Mouse (Mus musculus) neural tube, embryonic 14.5 days (tissue): ENCODE data around the gene Zfp524. TPM values are rescaled to one million over a fixed set of nuclear protein-coding genes. Genes with fewer than 3 reads are reported as not detected.

Source experiments
- ATAC-seq: fragments of 200-750 bp; cut with Nextera tagmentation; 2 replicates; pipeline ENCODE4 v1.8.0; 2017; ENCODE audit warnings: low read depth, mild to moderate bottlenecking, moderate TSS enrichment, moderate library complexity
- H3K27ac ChIP-seq: fragments of 300-500 bp; sonication (generic); 2 replicates; pipeline ENCODE4 v1.5.1; 2014; ENCODE audit warnings: low read depth, mild to moderate bottlenecking, control low read depth, low read length, moderate library complexity, mixed read lengths
- H3K27me3 ChIP-seq: fragments of 300-500 bp; sonication (generic); 2 replicates; pipeline ENCODE4 v1.6.1; 2014; ENCODE audit warnings: low read length; ENCODE audit not compliant: control insufficient read depth, insufficient read depth
- H3K36me3 ChIP-seq: fragments of 300-500 bp; sonication (generic); 2 replicates; pipeline ENCODE4 v1.6.1; 2014; ENCODE audit warnings: low read length, mixed read lengths; ENCODE audit not compliant: control insufficient read depth, insufficient read depth
- H3K4me1 ChIP-seq: fragments of 300-500 bp; sonication (generic); 2 replicates; pipeline ENCODE4 v1.6.1; 2014; ENCODE audit warnings: low read length; ENCODE audit not compliant: control insufficient read depth, insufficient read depth
- H3K4me2 ChIP-seq: fragments of 300-500 bp; sonication (generic); 2 replicates; pipeline ENCODE4 v1.6.1; 2014; ENCODE audit warnings: mild to moderate bottlenecking, low read depth, low read length, control low read depth
- H3K4me3 ChIP-seq: fragments of 300-500 bp; sonication (generic); 2 replicates; pipeline ENCODE4 v1.5.1; 2014; ENCODE audit warnings: low read depth, low read length, control low read depth, mixed read lengths
- H3K9ac ChIP-seq: fragments of 300-500 bp; sonication (generic); replicated peaks from 2 replicates; pipeline ENCODE4 v1.6.1; 2014; ENCODE audit warnings: low read depth, mild to moderate bottlenecking, control low read depth, low read length, mixed read lengths
- H3K9me3 ChIP-seq: fragments of 300-500 bp; sonication (generic); 2 replicates; pipeline ENCODE4 v1.6.1; 2016; ENCODE audit warnings: low read length; ENCODE audit not compliant: control insufficient read depth
- WGBS: fragments of 180-500 bp; shearing (Covaris S2); extraction: QIAGEN DNeasy Blood & Tissue Kit; methylation state at CpG from one replicate; pipeline ENCODE4 v1.1.7; 2014; 5-methylcytosine and 5-hydroxymethylcytosine counted together
- polyA plus RNA-seq: library from polyadenylated mRNA; unstranded; fragments of >200 nt; fragmentation: Nextera tagmentation; extraction: Ambion mirVana; gene quantifications from 2 replicates; pipeline ENCODE4 v1.2.1, GENCODE M21; 2014

Gene Zfp524
- polyA plus RNA-seq, 1 experiment from 2014 or later = 5.9 TPM

DNA sequence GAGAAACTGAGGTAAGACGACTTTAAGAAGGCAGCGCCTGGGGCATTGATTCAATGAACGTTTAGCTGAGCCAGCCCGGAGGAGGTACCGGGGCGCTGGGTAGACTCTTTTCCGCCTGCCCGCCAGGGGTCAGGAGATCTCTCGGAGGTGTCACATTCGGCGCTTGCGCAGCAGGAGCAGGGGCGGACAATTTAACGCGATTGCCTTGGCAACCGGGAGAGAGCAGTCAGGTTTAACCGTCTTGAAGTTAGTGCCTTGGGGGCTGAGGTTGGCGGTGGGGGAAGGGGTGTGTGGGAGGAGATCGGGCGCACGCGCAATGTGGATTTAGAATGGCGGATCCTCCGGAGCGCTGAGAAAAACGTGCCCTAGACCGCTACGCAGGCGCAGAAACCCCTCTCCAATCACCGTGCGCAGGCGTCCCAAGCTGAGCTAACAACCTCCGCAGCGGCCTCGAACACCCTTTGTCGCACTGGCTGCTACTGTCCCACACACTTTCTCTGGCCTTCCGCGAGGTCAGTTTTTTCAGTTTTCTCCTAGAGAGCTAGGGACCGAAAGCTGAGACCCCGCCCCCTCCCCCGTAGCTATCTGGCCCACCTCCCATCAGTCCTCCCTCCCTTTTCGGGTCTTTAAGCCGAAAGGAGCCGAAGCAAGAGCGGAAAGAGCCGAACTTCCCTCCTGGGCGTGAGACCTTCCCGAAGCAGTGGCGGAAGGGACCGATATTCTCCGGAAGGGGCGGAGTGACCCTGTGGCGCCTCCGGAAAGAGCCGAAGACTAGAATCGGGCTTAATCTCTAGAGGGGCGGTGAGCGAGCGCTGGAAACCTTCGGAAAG is 46.9 kb downstream of the Zfp524 start:
- Histone ChIP-seq H3K27ac (peak overlapping the region; percentile 97), H3K4me3 (peak overlapping the region; percentile 68), H3K9ac (peak overlapping the region; percentile 80), H3K27me3 (peaks cover 10% of the 10 kb centered on the region; the same call in 1 of the 2 replicates), H3K36me3 (peaks cover 6% of the 10 kb centered on the region; the same call in 1 of the 2 replicates), H3K9me3 (no peaks in the 10 kb centered on the region), H3K4me1 (peaks cover 37% of the 10 kb centered on the region), H3K4me2 (peak overlapping the region; percentile 72)
- WGBS = under 1% methylated on average over 60 of the region's 60 CpGs
- peak; percentile 88 for ATAC-seq

DNA sequence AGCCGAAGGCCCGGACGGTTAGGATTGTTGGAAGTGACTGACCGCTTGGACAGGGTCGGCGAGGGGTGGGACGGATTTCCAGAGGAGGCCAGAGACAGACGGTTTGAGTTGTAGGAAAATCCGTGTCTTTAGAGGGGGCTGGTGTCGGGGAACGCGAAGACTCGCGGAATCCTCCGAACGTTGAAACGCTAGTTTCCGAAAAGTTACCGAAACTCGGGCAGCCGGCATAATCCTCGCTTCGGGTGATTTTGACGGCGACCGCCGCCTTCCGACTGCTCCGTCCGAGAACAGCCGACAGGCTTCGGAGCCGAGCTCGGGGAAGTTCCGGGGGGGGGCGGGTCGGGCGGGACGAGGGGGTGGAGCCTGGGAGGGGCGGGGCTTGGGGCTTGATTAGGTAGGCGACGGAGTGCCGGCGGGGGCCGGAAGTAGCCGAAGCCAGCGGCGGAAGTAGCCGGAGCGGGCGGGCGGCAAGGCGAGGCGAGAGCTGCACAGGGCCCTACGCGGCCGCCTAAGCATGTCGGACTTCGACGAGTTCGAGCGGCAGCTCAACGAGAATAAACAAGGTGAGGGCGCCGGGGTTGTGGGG is 47.7 kb downstream of the Zfp524 start, which contains the start of gene U2af2:
Gene U2af2, plus strand, starts transcription at position 370 of the 586 bp plus-strand sequence.
- no peaks in the 10 kb centered on the region for H3K9me3 ChIP-seq

DNA sequence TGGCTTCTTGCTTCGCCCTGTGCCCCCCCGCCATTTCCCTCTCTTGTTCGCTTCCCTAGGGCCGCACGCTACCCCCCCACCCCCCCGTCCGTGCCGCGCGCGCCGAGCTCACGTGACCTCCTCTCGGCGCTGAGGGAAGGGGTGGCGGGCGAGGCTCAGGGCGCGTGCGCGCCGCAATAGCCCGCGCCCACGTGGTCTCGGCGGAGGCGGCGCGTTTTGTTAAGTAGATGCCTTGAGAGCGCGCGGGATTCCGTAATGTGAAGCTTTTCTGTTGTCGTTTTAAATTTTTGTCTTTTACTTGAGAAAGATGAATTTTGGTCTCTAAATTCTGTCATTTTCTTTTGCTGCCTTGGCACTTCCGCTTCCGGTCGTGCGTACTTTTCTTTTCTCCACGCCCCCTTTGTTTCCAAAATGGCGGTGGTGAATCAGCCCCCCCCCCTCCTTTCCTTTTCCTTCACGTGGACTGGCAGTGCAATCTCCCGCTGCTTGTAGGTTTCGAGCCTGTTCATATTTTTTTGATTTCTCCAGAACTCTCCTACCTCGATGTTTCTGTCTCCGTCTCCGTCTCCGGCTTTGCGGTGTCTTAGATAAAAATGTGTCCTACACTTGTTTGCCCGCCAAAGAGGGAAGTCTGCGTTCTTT is 48.3 kb downstream of the Zfp524 start:
- H3K4me1 ChIP-seq = peaks cover 34% of the 10 kb centered on the region
- peak overlapping the region; percentile 68 for H3K4me3 ChIP-seq
- ATAC-seq = peak; percentile 47
- 0 out of 2 replicates have a peak, but pooled peaks cover 5% of the 10 kb centered on the region for H3K27me3 ChIP-seq
- H3K27ac ChIP-seq = peak overlapping the region; percentile 97
- WGBS = under 1% methylated on average over 50 of the region's 51 CpGs
- H3K9ac ChIP-seq = peak overlapping the region; percentile 61
- H3K4me2 ChIP-seq = peak overlapping the region; percentile 72
- H3K36me3 ChIP-seq = peaks cover 12% of the 10 kb centered on the region
- no peaks in the 10 kb centered on the region for H3K9me3 ChIP-seq

More for the DNA sequence above, 47.7 kb downstream of the Zfp524 start, which contains the start of gene U2af2:
- peak within 1 kb of the TSS; percentile 97 for H3K27ac ChIP-seq
- peaks cover 6% of the 10 kb centered on the region for H3K36me3 ChIP-seq
- peaks cover 9% of the 10 kb centered on the region; the same call in 1 of the 2 replicates for H3K27me3 ChIP-seq
- under 1% methylated on average over 54 of the region's 65 CpGs for WGBS
- peak within 1 kb of the TSS; percentile 80 for H3K9ac ChIP-seq
- peaks cover 37% of the 10 kb centered on the region for H3K4me1 ChIP-seq
- peak within 1 kb of the TSS; percentile 68 for H3K4me3 ChIP-seq
- peak; percentile 84 for ATAC-seq
- H3K4me2 ChIP-seq = peak within 1 kb of the TSS; percentile 72

DNA sequence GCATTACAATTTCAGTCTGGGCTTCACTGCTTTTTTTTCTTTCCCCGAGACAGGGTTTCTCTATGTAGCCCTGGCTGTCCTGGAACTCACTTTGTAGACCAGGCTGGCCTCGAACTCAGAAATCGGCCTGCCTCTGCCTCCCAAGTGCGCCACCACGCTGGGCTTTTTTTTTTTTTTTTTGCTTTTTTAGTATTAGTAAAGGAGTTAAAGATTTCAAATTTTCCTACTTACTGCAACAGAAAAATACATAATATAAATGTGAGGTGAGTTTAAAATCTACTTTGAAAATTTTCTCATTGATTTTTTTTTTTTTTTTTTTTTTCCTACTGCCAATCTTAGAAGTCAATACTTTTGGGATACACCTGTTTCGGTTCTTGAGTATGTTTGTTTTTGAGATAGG is 50.7 kb downstream of the Zfp524 start:
- WGBS = 93% methylated on average over 6 of the region's 6 CpGs
- Histone ChIP-seq H3K9me3 (no peaks in the 10 kb centered on the region), H3K36me3 (peaks cover 29% of the 10 kb centered on the region), H3K9ac (no peak overlapping the region), H3K4me3 (no peak overlapping the region), H3K4me2 (no peak overlapping the region), H3K4me1 (peaks cover 26% of the 10 kb centered on the region), H3K27ac (no peak overlapping the region), H3K27me3 (no peaks in the 10 kb centered on the region)
- ATAC-seq = no peak

Other genes starting within 250 kb of the Zfp524 start
- gene Fam71e2, start 243.1 kb upstream of the Zfp524 start, polyA plus RNA-seq = 0.13 TPM in 1 of 2 replicates, not detected in the other
- 0.44 and 0.48 TPM in 2 replicates for gene Il11, start 231.6 kb upstream of the Zfp524 start, polyA plus RNA-seq
- gene Tmem190, start 231.5 kb upstream of the Zfp524 start, polyA plus RNA-seq = 0.46 TPM in 1 of 2 replicates, not detected in the other
- 3.5 and 3.6 TPM in 2 replicates for gene Tmem238, start 224.8 kb upstream of the Zfp524 start, polyA plus RNA-seq
- 154 and 173 TPM in 2 replicates for gene Rpl28, start 221.5 kb upstream of the Zfp524 start, polyA plus RNA-seq
- gene Ube2s, start 201.8 kb upstream of the Zfp524 start, polyA plus RNA-seq = 249 and 263 TPM in 2 replicates
- 16.8 and 18.7 TPM in 2 replicates for gene Shisa7, start 169.7 kb upstream of the Zfp524 start, polyA plus RNA-seq
- gene Isoc2b, start 144.2 kb upstream of the Zfp524 start, polyA plus RNA-seq = 3.2 and 3.9 TPM in 2 replicates
- 0.58 and 0.76 TPM in 2 replicates for gene Isoc2a, start 137.3 kb upstream of the Zfp524 start, polyA plus RNA-seq
- 0.37 and 0.41 TPM in 2 replicates for gene Gm36210, start 107.9 kb upstream of the Zfp524 start, polyA plus RNA-seq
- 2.8 and 3.7 TPM in 2 replicates for gene Zfp628, start 99.2 kb upstream of the Zfp524 start, polyA plus RNA-seq
- 24.4 and 27.9 TPM in 2 replicates for gene Nat14, start 92.4 kb upstream of the Zfp524 start, polyA plus RNA-seq
- 0.40 and 1.3 TPM in 2 replicates for gene Ssc5d, start 88.6 kb upstream of the Zfp524 start, polyA plus RNA-seq
- not detected in 2 replicates for gene Sbk2, start 50.0 kb upstream of the Zfp524 start, polyA plus RNA-seq
- gene Sbk3, start 43.2 kb upstream of the Zfp524 start, polyA plus RNA-seq = 0.52 and 0.75 TPM in 2 replicates
- 55.6 and 67.7 TPM in 2 replicates for gene Zfp579, start 18.3 kb upstream of the Zfp524 start, polyA plus RNA-seq
- gene Fiz1, start 282 bp downstream of the Zfp524 start, polyA plus RNA-seq = 27.2 and 30.4 TPM in 2 replicates
- gene Gm44973, start 1.1 kb downstream of the Zfp524 start, polyA plus RNA-seq = 2.6 and 2.7 TPM in 2 replicates
- 5.9 and 6.8 TPM in 2 replicates for gene Zfp865, start 6.0 kb downstream of the Zfp524 start, polyA plus RNA-seq
- 53.6 and 64.8 TPM in 2 replicates for gene Ccdc106, start 6.1 kb downstream of the Zfp524 start, polyA plus RNA-seq
- not detected in 2 replicates for gene 4632433K11Rik, start 19.7 kb downstream of the Zfp524 start, polyA plus RNA-seq
- 6.6 and 8.5 TPM in 2 replicates for gene Zfp784, start 24.0 kb downstream of the Zfp524 start, polyA plus RNA-seq
- gene Zfp580, start 37.1 kb downstream of the Zfp524 start, polyA plus RNA-seq = 102 and 111 TPM in 2 replicates
- 83.0 and 84.2 TPM in 2 replicates for gene U2af2, start 47.7 kb downstream of the Zfp524 start, polyA plus RNA-seq
- gene Epn1, start 65.8 kb downstream of the Zfp524 start, polyA plus RNA-seq = 97.9 and 112 TPM in 2 replicates
- not detected in 2 replicates for gene Rfpl4, start 102.5 kb downstream of the Zfp524 start, polyA plus RNA-seq
- gene Rasl2-9, start 111.5 kb downstream of the Zfp524 start, polyA plus RNA-seq = 1.2 TPM in 1 of 2 replicates, not detected in the other
- gene Vmn1r55, start 135.3 kb downstream of the Zfp524 start, polyA plus RNA-seq = 0.04 and 0.10 TPM in 2 replicates
- not detected in 2 replicates for gene Vmn1r56, start 182.3 kb downstream of the Zfp524 start, polyA plus RNA-seq
- gene Vmn1r57, start 204.1 kb downstream of the Zfp524 start, polyA plus RNA-seq = not detected in 2 replicates